Mouse (Mus musculus) CH12.LX (cell line): ENCODE measurements around the gene Pde11a. TPM values are rescaled to one million over a fixed set of nuclear protein-coding genes. Genes with fewer than 3 reads are reported as not detected.

Experiments
- DNase-seq: peaks from one replicate; pipeline ENCODE4 v3.0.0-alpha.2; 2013; ENCODE audit errors: extremely low read depth
- H3K27ac ChIP-seq: 2 replicates; pipeline ENCODE4 v1.5.1; 2012; ENCODE audit warnings: low read depth, mild to moderate bottlenecking, control low read depth, moderate library complexity; ENCODE audit not compliant: insufficient read depth
- H3K27me3 ChIP-seq: replicated peaks from 2 replicates; pipeline ENCODE3; 2012; ENCODE audit warnings: inconsistent platforms
- H3K36me3 ChIP-seq, 2 experiments: replicated peaks in 1 of 2; 2 replicates each; pipeline versions ENCODE3 to v1.6.1; 2012; ENCODE audit warnings: inconsistent platforms in 1 of 2, low read length in 1 of 2, mild to moderate bottlenecking in 1 of 2, mixed read lengths in 1 of 2, moderate library complexity in 1 of 2; ENCODE audit not compliant: control insufficient read depth in 1 of 2, insufficient read depth in 1 of 2
- H3K4me1 ChIP-seq, 2 experiments: 2 replicates each; pipeline ENCODE4 v1.6.1; 2012; ENCODE audit warnings: inconsistent platforms in 1 of 2, moderate library complexity in 1 of 2; ENCODE audit not compliant: insufficient read depth in 2 of 2, control insufficient read depth in 1 of 2
- H3K4me2 ChIP-seq: 2 replicates; pipeline ENCODE4 v1.6.1; 2012; ENCODE audit warnings: low read depth, mild to moderate bottlenecking, control low read depth; ENCODE audit not compliant: poor library complexity, insufficient read depth, severe bottlenecking
- H3K4me3 ChIP-seq, 3 experiments: fragments of 150-350 bp in 1 of 3; sonication (generic) in 1 of 3; replicated peaks in 1 of 3; 2 replicates each; pipeline versions ENCODE3 to v1.5.1; 2011 to 2012; ENCODE audit warnings: low read depth in 2 of 3, low read length in 2 of 3, mild to moderate bottlenecking in 2 of 3, moderate library complexity in 2 of 3, control low read depth in 1 of 3, improper control_type of control experiment in 1 of 3, inconsistent platforms in 1 of 3, mixed read lengths in 1 of 3; ENCODE audit not compliant: poor library complexity in 1 of 3
- H3K79me2 ChIP-seq: replicated peaks from 2 replicates; pipeline ENCODE4 v1.6.1; 2012; ENCODE audit warnings: mild to moderate bottlenecking, moderate library complexity; ENCODE audit not compliant: control insufficient read depth, poor library complexity, insufficient read depth, severe bottlenecking; ENCODE audit errors: extremely low read depth
- H3K9ac ChIP-seq: 2 replicates; pipeline ENCODE4 v1.6.1; 2012; ENCODE audit warnings: low read depth, mild to moderate bottlenecking, control low read depth, moderate library complexity; ENCODE audit not compliant: insufficient read depth
- H3K9me3 ChIP-seq: replicated peaks from 2 replicates; pipeline ENCODE3; 2012; ENCODE audit warnings: low read length, inconsistent platforms, mixed read lengths
- BHLHE40 ChIP-seq: IDR thresholded peaks from 2 replicates; pipeline ENCODE4 v1.6.1; 2011; ENCODE audit warnings: mild to moderate bottlenecking, low read depth, low read length, improper control_type of control experiment
- CHD2 ChIP-seq: IDR thresholded peaks from 2 replicates; pipeline ENCODE4 v1.6.1; 2011; ENCODE audit warnings: low read length, improper control_type of control experiment
- E2F4 ChIP-seq: IDR thresholded peaks from 2 replicates; pipeline ENCODE4 v1.6.1; 2011; ENCODE audit warnings: low read depth, low read length, improper control_type of control experiment; ENCODE audit not compliant: insufficient replicate concordance
- GABPA ChIP-seq: IDR thresholded peaks from 2 replicates; pipeline ENCODE4 v1.6.1; 2012; ENCODE audit warnings: low read depth, low read length, improper control_type of control experiment, inconsistent platforms; ENCODE audit not compliant: insufficient replicate concordance
- HCFC1 ChIP-seq: IDR thresholded peaks from 2 replicates; pipeline ENCODE4 v1.6.1; 2012; ENCODE audit warnings: low read depth, mild to moderate bottlenecking, inconsistent platforms, low read length, improper control_type of control experiment
- IRF4 ChIP-seq: IDR thresholded peaks from 2 replicates; pipeline ENCODE4 v1.6.1; 2014; ENCODE audit warnings: low read depth, mild to moderate bottlenecking, inconsistent platforms, low read length, improper control_type of control experiment
- JUN ChIP-seq: IDR thresholded peaks from 2 replicates; pipeline ENCODE4 v1.6.1; 2011; ENCODE audit warnings: low read depth, mild to moderate bottlenecking, low read length, improper control_type of control experiment, moderate library complexity; ENCODE audit not compliant: insufficient read depth
- KAT2A ChIP-seq: IDR thresholded peaks from 2 replicates; pipeline ENCODE4 v1.6.1; 2012; ENCODE audit warnings: low read length, improper control_type of control experiment, inconsistent platforms; ENCODE audit not compliant: insufficient replicate concordance
- MAFK ChIP-seq: IDR thresholded peaks from 2 replicates; pipeline ENCODE4 v1.6.1; 2011; ENCODE audit warnings: low read length, improper control_type of control experiment; ENCODE audit not compliant: insufficient replicate concordance
- MEF2A ChIP-seq: IDR thresholded peaks from 2 replicates; pipeline ENCODE4 v1.6.1; 2014; ENCODE audit warnings: low read depth, mild to moderate bottlenecking, inconsistent platforms, low read length, improper control_type of control experiment, borderline replicate concordance
- MXI1 ChIP-seq: IDR thresholded peaks from 2 replicates; pipeline ENCODE4 v1.6.1; 2011; ENCODE audit warnings: mild to moderate bottlenecking, low read depth, low read length, improper control_type of control experiment
- MYC ChIP-seq: IDR thresholded peaks from 2 replicates; pipeline ENCODE4 v1.6.1; 2011; ENCODE audit warnings: low read depth, mild to moderate bottlenecking, improper control_type of control experiment, low read length
- NELFE ChIP-seq: IDR thresholded peaks from 2 replicates; pipeline ENCODE4 v1.6.1; 2011; ENCODE audit warnings: low read depth, low read length, improper control_type of control experiment
- NRF1 ChIP-seq: IDR thresholded peaks from 2 replicates; pipeline ENCODE4 v1.6.1; 2014; ENCODE audit warnings: low read depth, mild to moderate bottlenecking, inconsistent platforms, low read length, improper control_type of control experiment, moderate library complexity
- POLR2A ChIP-seq: IDR thresholded peaks from 2 replicates; pipeline ENCODE4 v1.6.1; 2011; ENCODE audit warnings: low read depth, mild to moderate bottlenecking, improper control_type of control experiment, low read length
- POLR2AphosphoS2 ChIP-seq: IDR thresholded peaks from 2 replicates; pipeline ENCODE4 v1.6.1; 2011; ENCODE audit warnings: low read depth, low read length, improper control_type of control experiment
- SIN3A ChIP-seq: IDR thresholded peaks from 2 replicates; pipeline ENCODE4 v1.6.1; 2012; ENCODE audit warnings: low read length, improper control_type of control experiment, inconsistent platforms
- SMC3 ChIP-seq: IDR thresholded peaks from 2 replicates; pipeline ENCODE4 v1.6.1; 2011; ENCODE audit warnings: low read depth, low read length, improper control_type of control experiment
- TCF12 ChIP-seq: IDR thresholded peaks from 2 replicates; pipeline ENCODE4 v1.6.1; 2014; ENCODE audit warnings: low read depth, mild to moderate bottlenecking, inconsistent platforms, low read length, improper control_type of control experiment
- USF2 ChIP-seq: conservative IDR thresholded peaks from 2 replicates; pipeline ENCODE4 v1.6.1; 2011; ENCODE audit warnings: low read depth, low read length, improper control_type of control experiment
- ZKSCAN1 ChIP-seq: IDR thresholded peaks from 2 replicates; pipeline ENCODE4 v1.6.1; 2012; ENCODE audit warnings: low read depth, inconsistent platforms, low read length, improper control_type of control experiment, borderline replicate concordance
- dilution Hi-C: fragments of 300-500 bp; cut with MboI; formaldehyde crosslinking; loops from 2 replicates; pipeline ENCODE4 v1.14.3; 2020; ENCODE audit warnings: low sequenced_read_pairs; ENCODE audit not compliant: extremely low pct_unique_long_range_greater_than_20kb, extremely low pct_ligation_motif_present
- in situ Hi-C: fragments of 300-500 bp; cut with MboI; formaldehyde crosslinking; loops from 3 replicates; pipeline ENCODE4 v1.14.3; 2019; ENCODE audit warnings: low sequenced_read_pairs, low pct_ligation_motif_present, low pct_unique_long_range_greater_than_20kb, mixed read lengths
- polyA plus RNA-seq: library from polyadenylated mRNA; unstranded; fragments of >175 nt; gene quantifications from 2 replicates; pipeline ENCODE4 v1.2.1, GENCODE M21; 2012; ENCODE audit warnings: low read depth; ENCODE audit not compliant: insufficient read length
- total RNA-seq, 2 experiments: library from RNA; depleted of rRNA; stranded (reverse); fragments of 300-350 nt in 1 of 2; fragments of >200 nt in 1 of 2; gene quantifications; 2 replicates each; pipeline ENCODE4 v1.2.3; 2012 to 2014

Gene Pde11a
- total and polyA plus RNA-seq, 3 experiments: 0.14 to 0.38 (median 0.21) TPM

DNA sequence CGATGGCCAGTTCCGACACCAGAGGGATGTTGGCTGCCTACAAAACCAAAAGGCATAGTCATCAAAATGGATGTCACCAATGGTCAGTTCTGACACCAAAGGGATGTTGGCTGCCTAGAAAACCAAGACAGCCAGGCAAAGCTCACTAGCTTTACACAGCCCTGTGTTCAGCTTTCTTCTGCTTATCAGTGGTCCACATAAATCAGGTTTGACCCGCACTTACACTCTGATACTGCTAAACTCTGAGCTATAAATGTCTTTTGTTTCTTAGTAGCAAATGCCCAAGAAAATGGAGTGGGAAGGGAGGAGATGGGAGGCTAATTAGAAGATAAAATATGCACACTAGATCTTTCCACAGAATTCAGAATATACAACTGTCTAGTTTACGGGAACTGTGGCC lies 262.5 kb downstream of the Pde11a start:
- TF ChIP-seq E2F4 (no peak), POLR2A (no peak), MAFK (no peak), TCF12 (no peak), USF2 (no peak), SMC3 (no peak), BHLHE40 (no peak), JUN (no peak), KAT2A (no peak), GABPA (no peak), POLR2AphosphoS2 (no peak), SIN3A (no peak), NELFE (no peak), ZKSCAN1 (no peak), NRF1 (no peak), CHD2 (no peak), MXI1 (no peak), MYC (no peak)
- H3K79me2 ChIP-seq: no peaks in the 10 kb centered on the region
- H3K9ac ChIP-seq: no peak overlapping the region
- H3K36me3 ChIP-seq: no peaks in the 10 kb centered on the region
- peaks cover 0 to 11% of the 10 kb centered on the region in 2 experiments; a peak in 2 of 4 replicates for H3K4me1 ChIP-seq
- H3K4me2 ChIP-seq: no peak overlapping the region
- in situ Hi-C loops (no loop called here), dilution Hi-C loops (no loop called here)
- no peak overlapping the region for H3K4me3 ChIP-seq
- H3K27ac ChIP-seq: no peak overlapping the region
- H3K27me3 ChIP-seq: no peaks in the 10 kb centered on the region
- H3K9me3 ChIP-seq: no peaks in the 10 kb centered on the region
- DNase-seq: no peak

DNA sequence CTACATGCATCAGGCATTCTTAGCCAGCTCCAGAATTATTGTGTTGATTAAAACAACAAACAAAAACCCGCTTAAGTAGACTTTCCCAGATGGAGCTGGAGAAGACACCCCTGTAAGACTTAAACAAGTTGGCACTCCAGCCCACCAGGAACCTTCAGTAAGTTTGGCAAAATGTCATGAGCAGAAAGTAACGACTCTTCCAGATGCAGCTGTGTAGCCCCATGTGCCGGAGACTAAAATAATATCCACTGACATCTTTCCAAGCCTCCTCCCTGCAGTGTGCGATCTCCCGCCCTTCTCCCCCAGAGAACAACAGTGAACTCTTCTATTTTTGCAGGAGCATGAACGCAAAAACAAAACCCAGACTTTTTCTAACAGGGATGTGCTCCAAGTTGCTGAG lies 265.5 kb downstream of the Pde11a start:
- no peak for DNase-seq
- no peak for TF ChIP-seq IRF4
- no peak for TF ChIP-seq HCFC1
- no peak for TF ChIP-seq MXI1
- no peak for TF ChIP-seq MEF2A
- no peaks in the 10 kb centered on the region for H3K36me3 ChIP-seq
- H3K4me2 ChIP-seq: no peak overlapping the region
- no peak overlapping the region for H3K9ac ChIP-seq
- H3K27me3 ChIP-seq: no peaks in the 10 kb centered on the region
- no peak overlapping the region for H3K27ac ChIP-seq
- H3K4me1 ChIP-seq: peaks cover 0 to 29% of the 10 kb centered on the region in 2 experiments; a peak in 3 of 4 replicates
- in situ Hi-C loops: no loop called here
- H3K79me2 ChIP-seq: no peaks in the 10 kb centered on the region
- dilution Hi-C loops: no loop called here
- H3K9me3 ChIP-seq: no peaks in the 10 kb centered on the region
- H3K4me3 ChIP-seq: no peak overlapping the region
